Mouse (Mus musculus) forebrain, embryonic 10.5 days (tissue): ENCODE data around the gene Pirt. TPM values are rescaled to one million over a fixed set of nuclear protein-coding genes. Genes with fewer than 3 reads are reported as not detected.

ENCODE experiments used
- DNase-seq: peaks from one replicate; pipeline ENCODE4 v3.0.0-alpha.2; 2017; ENCODE audit warnings: low spot score; ENCODE audit errors: extremely low spot score
- H3K27ac ChIP-seq: fragments of 300-500 bp; sonication (generic); 2 replicates; pipeline ENCODE4 v1.5.1; 2016; ENCODE audit warnings: mild to moderate bottlenecking
- H3K27me3 ChIP-seq: fragments of 300-500 bp; sonication (generic); 2 replicates; pipeline ENCODE4 v1.6.1; 2016; ENCODE audit warnings: mild to moderate bottlenecking; ENCODE audit not compliant: poor library complexity, severe bottlenecking
- H3K36me3 ChIP-seq: fragments of 300-500 bp; sonication (generic); replicated peaks from 2 replicates; pipeline ENCODE4 v1.6.1; 2016; ENCODE audit warnings: mild to moderate bottlenecking, moderate library complexity
- H3K4me1 ChIP-seq: fragments of 300-500 bp; sonication (generic); 2 replicates; pipeline ENCODE4 v1.6.1; 2016
- H3K4me3 ChIP-seq: fragments of 300-500 bp; sonication (generic); 2 replicates; pipeline ENCODE4 v1.5.1; 2016; ENCODE audit warnings: mild to moderate bottlenecking, moderate library complexity
- H3K9me3 ChIP-seq: fragments of 300-500 bp; sonication (generic); 2 replicates; pipeline ENCODE4 v1.6.1; 2016; ENCODE audit warnings: mild to moderate bottlenecking, moderate library complexity
- WGBS: fragments of 180-500 bp; shearing (Covaris S2); methylation state at CpG from one replicate; pipeline ENCODE4 v1.1.7; 2016; 5-methylcytosine and 5-hydroxymethylcytosine counted together
- polyA plus RNA-seq: library from polyadenylated mRNA; unstranded; fragments of >200 nt; fragmentation: Nextera tagmentation; extraction: Ambion mirVana; gene quantifications from 2 replicates; pipeline ENCODE4 v1.2.1, GENCODE M21; 2016

Gene Pirt
- polyA plus RNA-seq, 1 experiment from 2014 or later: 0.04 TPM

DNA sequence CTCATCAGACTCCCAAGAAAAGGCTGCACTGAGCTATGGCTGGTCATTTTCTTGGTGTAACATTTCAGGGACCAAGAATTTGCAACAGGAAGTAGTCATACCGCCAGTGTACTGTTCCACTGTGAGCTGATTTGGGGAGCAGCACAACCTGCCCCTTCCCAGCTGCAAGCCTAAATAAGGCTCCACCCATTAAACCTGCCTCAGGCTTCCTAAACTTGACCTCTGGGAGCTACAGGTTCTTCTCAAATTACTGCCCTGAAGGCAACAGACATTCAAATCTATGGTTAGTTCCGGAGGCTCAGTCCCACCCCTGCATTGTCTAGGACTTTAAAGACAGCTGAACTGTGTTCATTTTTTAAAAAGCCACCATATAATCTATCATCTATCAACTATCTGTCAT is 8.2 kb downstream of the Pirt start:
- DNase-seq: no peak
- Histone ChIP-seq H3K36me3 (no peaks in the 10 kb centered on the region), H3K9me3 (no peaks in the 10 kb centered on the region), H3K27me3 (peaks cover 8% of the 10 kb centered on the region; the same call in 1 of the 2 replicates), H3K27ac (no peak overlapping the region), H3K4me3 (no peak overlapping the region), H3K4me1 (peaks cover 18% of the 10 kb centered on the region)
- 67% methylated on average over 2 of the region's 2 CpGs for WGBS

DNA sequence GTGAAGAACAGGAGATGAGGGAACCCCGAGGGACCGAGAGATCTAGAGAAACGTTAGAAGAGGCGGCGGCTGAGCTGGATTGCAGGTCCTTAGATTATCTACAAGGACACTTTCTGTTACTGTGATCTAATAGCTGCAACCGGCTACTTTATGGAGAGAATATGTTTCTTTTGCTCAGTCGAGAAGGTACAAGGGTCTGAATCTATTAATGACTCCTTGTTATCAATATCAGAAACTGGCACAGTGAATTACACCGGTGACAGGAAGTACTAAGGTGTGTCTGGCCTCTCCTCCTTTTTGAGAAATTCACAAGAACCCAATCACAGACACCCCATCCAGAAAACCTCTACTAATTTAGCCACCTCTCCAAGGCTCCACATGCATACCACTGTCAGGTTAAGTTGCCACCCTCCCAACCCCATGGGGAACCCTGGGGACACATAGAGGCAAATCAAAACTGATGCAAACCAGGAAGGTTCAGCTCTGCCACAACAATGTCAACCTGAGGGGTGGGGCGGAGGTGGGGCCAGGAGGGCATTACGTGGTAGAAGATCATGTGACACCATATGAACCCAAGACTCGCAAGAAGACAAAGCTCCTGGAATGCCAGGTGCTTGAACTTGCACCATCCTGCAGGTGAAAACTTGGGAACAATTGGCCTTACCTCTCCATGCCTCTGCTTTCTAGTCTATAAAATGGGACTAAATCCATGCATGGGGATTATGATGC is 12.5 kb downstream of the Pirt start:
- H3K9me3 ChIP-seq: no peaks in the 10 kb centered on the region
- peaks cover 8% of the 10 kb centered on the region; the same call in 1 of the 2 replicates for H3K27me3 ChIP-seq
- no peak overlapping the region for H3K4me3 ChIP-seq
- no peaks in the 10 kb centered on the region for H3K36me3 ChIP-seq
- peaks cover 18% of the 10 kb centered on the region for H3K4me1 ChIP-seq
- no peak for DNase-seq
- WGBS: 88% methylated on average over 11 of the region's 11 CpGs
- H3K27ac ChIP-seq: no peak overlapping the region

- DNase-seq: no peak
- WGBS: 62% methylated on average over 3 of the region's 3 CpGs
- no peaks in the 10 kb centered on the region for H3K9me3 ChIP-seq
Measured at GRCm38 (mm10) chr11:66928311-66928710, 16.5 kb downstream of the Pirt start.

GRCm38 (mm10) chr11:66932827-66933599 is 21.2 kb downstream of the Pirt start:
- H3K9me3 ChIP-seq: no peaks in the 10 kb centered on the region
- no peak overlapping the region for H3K4me3 ChIP-seq
- no peak for DNase-seq
- H3K27me3 ChIP-seq: no peaks in the 10 kb centered on the region
- WGBS: 83% methylated on average over 9 of the region's 9 CpGs
- H3K27ac ChIP-seq: no peak overlapping the region
- H3K4me1 ChIP-seq: no peaks in the 10 kb centered on the region
- H3K36me3 ChIP-seq: no peaks in the 10 kb centered on the region

More at GRCm38 (mm10) chr11:66928311-66928710, 16.5 kb downstream of the Pirt start:
- Histone ChIP-seq H3K36me3 (no peaks in the 10 kb centered on the region), H3K27ac (no peak overlapping the region), H3K27me3 (peaks cover 7% of the 10 kb centered on the region; the same call in 1 of the 2 replicates), H3K4me3 (no peak overlapping the region), H3K4me1 (peaks cover 4% of the 10 kb centered on the region)

DNA sequence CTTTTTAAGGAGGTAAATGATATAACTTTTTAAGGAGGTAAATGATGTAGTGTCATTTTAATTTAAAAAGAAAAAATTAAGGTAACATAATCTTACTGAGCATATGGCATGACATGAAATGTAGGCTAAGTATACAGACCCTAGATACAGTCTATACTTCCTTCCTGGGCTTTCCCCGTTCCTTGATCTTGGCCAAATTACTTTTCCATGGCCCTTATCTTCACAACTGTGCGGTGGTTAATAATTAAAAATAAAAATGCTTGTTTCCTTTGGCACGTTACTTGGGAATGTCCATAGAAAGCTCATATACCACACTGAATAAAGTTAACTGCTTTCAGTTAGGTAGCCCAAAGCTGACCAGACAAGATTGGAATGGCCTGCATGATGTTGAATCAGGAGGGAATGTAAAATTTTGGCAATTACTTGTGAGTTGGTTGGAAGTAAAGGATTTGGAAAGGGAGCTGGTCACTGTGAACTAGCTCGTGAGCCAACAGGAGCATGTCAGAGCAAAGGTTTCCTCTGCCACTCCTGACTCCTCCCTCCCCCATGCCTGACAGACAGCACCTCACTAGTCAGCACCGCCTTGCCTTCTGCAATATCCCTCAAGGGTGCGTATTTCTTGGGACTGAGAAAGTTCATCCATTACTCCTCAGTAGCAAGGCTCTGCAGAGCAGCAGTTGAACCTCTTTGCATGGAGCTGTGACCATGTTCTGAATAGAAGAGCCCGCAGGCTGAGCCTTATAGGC is 22.8 kb downstream of the Pirt start:
- Histone ChIP-seq H3K27ac (no peak overlapping the region), H3K9me3 (no peaks in the 10 kb centered on the region), H3K4me3 (no peak overlapping the region), H3K4me1 (no peaks in the 10 kb centered on the region), H3K36me3 (no peaks in the 10 kb centered on the region), H3K27me3 (no peaks in the 10 kb centered on the region)
- DNase-seq: no peak
- 85% methylated on average over 7 of the region's 7 CpGs for WGBS

DNA sequence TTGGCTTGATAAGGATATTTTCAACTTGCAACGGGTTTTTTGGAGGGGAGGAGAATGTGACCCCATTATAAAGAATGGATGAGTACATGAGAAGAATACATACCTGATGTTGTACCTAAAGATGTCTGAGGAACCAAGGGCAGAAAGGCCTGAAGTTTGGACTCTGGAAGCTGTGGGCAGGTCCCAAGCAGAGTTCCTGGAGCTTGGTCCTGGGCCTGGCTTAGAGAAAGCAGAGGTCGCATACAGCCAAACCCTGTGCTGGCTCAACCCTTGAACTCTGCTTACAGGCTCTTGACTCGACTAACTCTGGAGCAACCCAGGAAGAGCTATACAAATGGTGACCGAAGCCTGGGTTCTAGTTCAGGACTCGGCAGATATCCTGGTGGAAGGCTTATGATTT is 30.2 kb downstream of the Pirt start:
- H3K9me3 ChIP-seq: no peaks in the 10 kb centered on the region
- 90% methylated on average over 5 of the region's 5 CpGs for WGBS

DNA sequence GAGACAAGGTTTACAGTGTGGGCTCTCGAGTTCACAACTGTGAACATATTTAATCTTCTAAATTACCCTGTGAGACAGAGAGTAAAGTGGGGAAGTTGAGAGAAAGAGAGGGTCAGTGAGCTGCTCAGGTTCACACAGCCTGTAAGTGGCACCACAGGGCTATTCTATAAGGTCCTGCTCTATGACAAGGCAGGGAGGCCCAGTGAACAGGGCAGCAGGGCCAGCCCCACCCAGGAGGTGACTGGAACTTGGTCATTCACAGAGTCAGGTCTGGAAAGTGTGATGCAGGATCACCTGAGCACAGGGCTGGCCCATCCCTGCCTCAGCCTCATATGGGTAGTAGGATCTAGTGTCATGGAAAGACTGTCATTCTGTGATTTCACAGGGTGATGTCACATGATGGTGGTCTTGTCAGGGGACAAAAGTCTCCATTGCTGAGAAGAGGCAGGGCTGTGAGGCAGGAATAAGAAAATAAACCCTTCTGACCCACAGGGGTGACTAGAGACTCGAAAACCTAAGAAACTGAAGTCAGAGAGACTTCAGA is 33.5 kb downstream of the Pirt start:
- no peak for DNase-seq
- no peaks in the 10 kb centered on the region for H3K27me3 ChIP-seq
- H3K4me3 ChIP-seq: no peak overlapping the region
- H3K36me3 ChIP-seq: no peaks in the 10 kb centered on the region
- 67% methylated on average over 2 of the region's 2 CpGs for WGBS
- H3K9me3 ChIP-seq: no peaks in the 10 kb centered on the region
- H3K27ac ChIP-seq: no peak overlapping the region
- no peaks in the 10 kb centered on the region for H3K4me1 ChIP-seq

More for the DNA sequence above, 30.2 kb downstream of the Pirt start:
- Histone ChIP-seq H3K27ac (no peak overlapping the region), H3K36me3 (no peaks in the 10 kb centered on the region), H3K4me3 (no peak overlapping the region), H3K27me3 (no peaks in the 10 kb centered on the region), H3K4me1 (no peaks in the 10 kb centered on the region)
- no peak for DNase-seq

DNA sequence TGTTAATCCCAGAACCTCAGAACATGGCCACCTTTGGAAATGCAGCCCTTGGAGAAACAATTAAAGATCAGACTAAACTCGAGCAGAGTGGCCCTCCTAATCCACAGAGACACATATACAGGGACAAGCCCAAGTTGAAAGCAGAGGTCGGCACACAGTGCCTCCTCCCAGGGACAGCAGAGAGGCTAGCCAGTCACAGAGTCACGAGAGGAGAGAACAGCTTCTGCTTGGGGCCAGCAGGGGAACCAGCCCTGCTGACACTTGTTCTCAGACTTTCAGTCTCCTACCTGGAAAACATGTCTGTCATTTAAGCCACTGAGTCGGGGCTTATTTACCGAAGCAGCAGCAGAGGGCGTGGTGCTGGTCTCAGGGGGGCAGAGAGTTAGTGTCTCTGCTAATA is 34.7 kb downstream of the Pirt start:
- Histone ChIP-seq H3K9me3 (no peaks in the 10 kb centered on the region), H3K4me1 (no peaks in the 10 kb centered on the region), H3K4me3 (no peak overlapping the region), H3K27ac (no peak overlapping the region), H3K36me3 (no peaks in the 10 kb centered on the region), H3K27me3 (no peaks in the 10 kb centered on the region)
- 84% methylated on average over 6 of the region's 6 CpGs for WGBS
- DNase-seq: no peak

- Histone ChIP-seq H3K36me3 (no peaks in the 10 kb centered on the region), H3K27me3 (no peaks in the 10 kb centered on the region), H3K4me3 (no peak overlapping the region), H3K27ac (no peak overlapping the region), H3K9me3 (no peaks in the 10 kb centered on the region), H3K4me1 (no peaks in the 10 kb centered on the region)
- 75% methylated on average over 6 of the region's 6 CpGs for WGBS
- DNase-seq: no peak
Measured at GRCm38 (mm10) chr11:66946922-66947321, 35.1 kb downstream of the Pirt start.

DNA sequence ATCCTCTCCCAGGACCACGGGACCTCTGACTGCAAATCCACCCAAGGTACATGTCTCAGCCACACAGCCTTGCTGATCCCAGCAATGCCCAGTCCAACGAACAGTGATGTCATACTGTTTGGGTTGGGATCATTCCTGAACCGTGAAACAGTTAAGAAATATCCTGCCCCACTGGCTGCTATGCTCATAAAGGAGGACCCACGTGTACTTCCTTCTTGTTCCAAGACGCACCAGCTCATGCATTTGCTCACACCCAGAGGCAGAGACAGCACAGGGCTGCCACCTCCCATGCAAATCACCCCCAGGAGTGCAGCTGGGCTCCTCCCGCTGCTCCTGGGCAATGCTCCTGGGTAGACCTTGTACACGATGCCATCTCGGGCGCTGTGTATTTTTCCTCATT is 44.5 kb downstream of the Pirt start, which contains the start of gene Tmem238l:
Tmem238l (plus strand) TSS at position 336 of the 400 bp plus-strand sequence.
- H3K9me3 ChIP-seq: 0 out of 2 replicates have a peak, but pooled peaks cover 2% of the 10 kb centered on the region
- H3K4me3 ChIP-seq: no peak within 1 kb of the TSS
- DNase-seq: no peak
- 90% methylated on average over 9 of the region's 9 CpGs for WGBS
- no peaks in the 10 kb centered on the region for H3K4me1 ChIP-seq
- H3K27ac ChIP-seq: no peak within 1 kb of the TSS
- H3K27me3 ChIP-seq: no peaks in the 10 kb centered on the region
- no peaks in the 10 kb centered on the region for H3K36me3 ChIP-seq

DNA sequence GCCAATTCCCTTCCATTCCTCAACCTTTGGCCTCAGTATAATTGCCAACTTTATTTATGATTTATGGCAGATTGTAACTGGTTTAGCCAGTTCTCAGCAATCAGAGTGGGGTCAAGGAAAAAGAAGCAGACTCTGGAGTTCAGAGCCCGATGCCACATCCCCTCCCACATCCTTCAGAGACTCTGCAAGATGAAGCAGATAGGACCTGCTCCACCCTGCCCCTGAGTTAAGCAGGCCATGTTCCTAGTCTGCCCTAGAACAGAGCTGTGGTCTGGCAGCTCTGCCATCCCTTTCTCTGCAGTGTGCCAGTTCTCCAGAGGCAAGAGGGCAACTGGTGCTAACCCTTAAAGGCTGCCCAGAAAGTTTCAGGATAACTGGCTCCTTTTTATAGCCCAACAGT is 49.0 kb downstream of the Pirt start:
- no peak overlapping the region for H3K27ac ChIP-seq
- 91% methylated on average over 1 of the region's 1 CpGs for WGBS
- H3K9me3 ChIP-seq: no peaks in the 10 kb centered on the region
- H3K4me3 ChIP-seq: no peak overlapping the region
- no peak for DNase-seq
- no peaks in the 10 kb centered on the region for H3K4me1 ChIP-seq
- no peaks in the 10 kb centered on the region for H3K27me3 ChIP-seq
- no peaks in the 10 kb centered on the region for H3K36me3 ChIP-seq

DNA sequence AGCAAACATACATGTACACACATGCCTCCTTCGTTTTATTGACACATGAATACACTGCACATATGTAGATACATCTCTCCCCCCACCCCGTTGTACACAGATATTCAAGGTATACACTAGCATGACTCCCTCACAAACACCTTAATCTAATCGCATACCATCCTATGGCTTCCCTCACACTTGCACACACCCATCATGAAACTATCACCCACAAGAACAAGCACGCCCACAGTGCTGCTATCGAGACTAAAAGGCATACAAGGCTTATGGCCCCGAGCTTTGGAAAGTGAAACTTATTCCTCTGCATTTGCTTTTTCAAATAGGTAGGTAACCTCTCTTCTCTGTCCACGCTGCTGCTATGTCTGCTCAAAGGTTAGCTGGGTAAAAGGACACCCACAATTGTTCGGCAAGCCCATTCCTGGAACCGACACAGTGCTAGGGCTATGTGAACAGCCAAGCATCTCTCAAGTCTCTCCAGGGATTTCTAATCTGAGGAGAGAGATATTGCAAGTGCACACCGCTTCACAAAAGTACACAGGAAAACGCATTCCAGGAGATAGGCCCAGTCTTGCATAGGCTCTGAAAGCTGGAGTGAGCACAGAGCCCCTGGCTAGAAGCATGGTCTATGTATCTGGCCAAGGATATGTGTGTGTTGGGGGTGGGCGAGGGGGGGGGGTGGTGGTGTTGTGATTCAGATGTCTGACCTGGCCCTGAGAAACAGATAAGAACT is 49.8 kb downstream of the Pirt start:
- Histone ChIP-seq H3K4me3 (no peak overlapping the region), H3K9me3 (no peaks in the 10 kb centered on the region), H3K36me3 (no peaks in the 10 kb centered on the region), H3K4me1 (no peaks in the 10 kb centered on the region), H3K27ac (no peak overlapping the region), H3K27me3 (no peaks in the 10 kb centered on the region)
- DNase-seq: no peak
- WGBS: 90% methylated on average over 12 of the region's 12 CpGs
